Mouse (Mus musculus): Measurements from ENCODE around the gene Defb20. TPM values are rescaled to one million over a fixed set of nuclear protein-coding genes. Genes with fewer than 3 reads are reported as not detected.
"Not testable (repeated sequence)": the region's sequence is repeated elsewhere in the genome, so short reads cannot be mapped to it uniquely, and the experiment has no call there.

The Defb20 gene
- polyA plus RNA-seq (2014; fragmentation: Nextera tagmentation; extraction: Ambion mirVana), result not detected in 2 replicates

- Histone ChIP-seq H3K9ac (ENCODE audit: low read length) (no peak within 1 kb of the TSS), H3K36me3 (ENCODE audit: control insufficient read depth, insufficient read depth, low read length) (no peaks in the 10 kb centered on the region), H3K4me2 (ENCODE audit: low read length) (no peak within 1 kb of the TSS), H3K27ac (replicated peaks in 1 of 2; ENCODE audit: control insufficient read depth in 1 of 2, insufficient read depth in 1 of 2, low read depth in 2 of 2, low read length in 2 of 2) (no peak within 1 kb of the TSS), H3K4me3 (ENCODE audit: control insufficient read depth in 1 of 2, insufficient read depth in 1 of 2, low read depth in 1 of 2, low read length in 2 of 2) (no peak within 1 kb of the TSS), H3K27me3 (ENCODE audit: control insufficient read depth, insufficient read depth, low read length) (no peaks in the 10 kb centered on the region), H3K9me3 (ENCODE audit: control insufficient read depth, low read length) (no peaks in the 10 kb centered on the region), H3K4me1 (ENCODE audit: control insufficient read depth in 2 of 2, insufficient read depth in 2 of 2, low read length in 2 of 2) (no peaks in the 10 kb centered on the region)
- WGBS, result 60% methylated on average over 2 of the region's 2 CpGs
- ATAC-seq (ENCODE audit: insufficient number of reproducible peaks, insufficient read depth, low FRiP score, low read depth), result no peak
These were observed at the start of gene Defb20 for GRCm38 (mm10) chr2:152476763-152477162. Gene Defb20, plus strand, starts transcription at chr2:152477063.

GRCm38 (mm10) chr2:152427493-152427892, 49.4 kb upstream of the Defb20 start:
- Histone ChIP-seq H3K4me3 (ENCODE audit: control insufficient read depth in 1 of 2, insufficient read depth in 1 of 2, low read depth in 1 of 2, low read length in 2 of 2) (peak overlapping the region in 1 of 2 experiments; percentile 10; a peak in 1 of 4 replicates), H3K27ac (replicated peaks in 1 of 2; ENCODE audit: control insufficient read depth in 1 of 2, insufficient read depth in 1 of 2, low read depth in 2 of 2, low read length in 2 of 2) (no peak overlapping the region), H3K27me3 (ENCODE audit: control insufficient read depth, insufficient read depth, low read length) (no peaks in the 10 kb centered on the region), H3K9me3 (ENCODE audit: control insufficient read depth, low read length) (0 out of 2 replicates have a peak, but pooled peaks cover 4% of the 10 kb centered on the region), H3K4me2 (ENCODE audit: low read length) (peak overlapping the region; percentile 54), H3K36me3 (ENCODE audit: control insufficient read depth, insufficient read depth, low read length) (no peaks in the 10 kb centered on the region), H3K4me1 (ENCODE audit: control insufficient read depth in 2 of 2, insufficient read depth in 2 of 2, low read length in 2 of 2) (peaks cover 3 to 5% of the 10 kb centered on the region in 2 experiments; a peak in 1 of 4 replicates), H3K9ac (ENCODE audit: low read length) (peak overlapping the region; percentile 34; the same call in 1 of the 2 replicates)
- ATAC-seq (ENCODE audit: insufficient number of reproducible peaks, insufficient read depth, low FRiP score, low read depth), result no peak
- WGBS, result 8% methylated on average over 12 of the region's 12 CpGs

- H3K27me3 ChIP-seq (ENCODE audit: control insufficient read depth, insufficient read depth, low read length); H3K9me3 ChIP-seq (ENCODE audit: control insufficient read depth, low read length); ATAC-seq (ENCODE audit: insufficient number of reproducible peaks, insufficient read depth, low FRiP score, low read depth); H3K4me2 ChIP-seq (ENCODE audit: low read length); H3K36me3 ChIP-seq (ENCODE audit: control insufficient read depth, insufficient read depth, low read length); H3K9ac ChIP-seq (ENCODE audit: low read length); H3K4me1 ChIP-seq (ENCODE audit: control insufficient read depth in 2 of 2, insufficient read depth in 2 of 2, low read length in 2 of 2); H3K27ac ChIP-seq (replicated peaks in 1 of 2; ENCODE audit: control insufficient read depth in 1 of 2, insufficient read depth in 1 of 2, low read depth in 2 of 2, low read length in 2 of 2); H3K4me3 ChIP-seq (ENCODE audit: control insufficient read depth in 1 of 2, insufficient read depth in 1 of 2, low read depth in 1 of 2, low read length in 2 of 2): not testable (repeated sequence)
- 83% methylated on average over 2 of the region's 2 CpGs for WGBS
These were observed 48.4 kb upstream of the Defb20 start for GRCm38 (mm10) chr2:152428481-152428880.

GRCm38 (mm10) chr2:152436405-152436901, 40.4 kb upstream of the Defb20 start:
- Histone ChIP-seq H3K27ac (replicated peaks in 1 of 2; ENCODE audit: control insufficient read depth in 1 of 2, insufficient read depth in 1 of 2, low read depth in 2 of 2, low read length in 2 of 2) (peak overlapping the region; percentile 96 to 97), H3K4me1 (ENCODE audit: control insufficient read depth in 2 of 2, insufficient read depth in 2 of 2, low read length in 2 of 2) (peaks cover 13 to 21% of the 10 kb centered on the region in 2 experiments), H3K4me2 (ENCODE audit: low read length) (peak overlapping the region; percentile 69), H3K36me3 (ENCODE audit: control insufficient read depth, insufficient read depth, low read length) (no peaks in the 10 kb centered on the region), H3K9ac (ENCODE audit: low read length) (peak overlapping the region; percentile 71), H3K4me3 (ENCODE audit: control insufficient read depth in 1 of 2, insufficient read depth in 1 of 2, low read depth in 1 of 2, low read length in 2 of 2) (no peak overlapping the region), H3K27me3 (ENCODE audit: control insufficient read depth, insufficient read depth, low read length) (no peaks in the 10 kb centered on the region), H3K9me3 (ENCODE audit: control insufficient read depth, low read length) (no peaks in the 10 kb centered on the region)
- WGBS, result 21% methylated on average over 7 of the region's 7 CpGs
- ATAC-seq (ENCODE audit: insufficient number of reproducible peaks, insufficient read depth, low FRiP score, low read depth), result peak; percentile 55

GRCm38 (mm10) chr2:152436983-152437860, 39.6 kb upstream of the Defb20 start:
- WGBS, result 5% methylated on average over 23 of the region's 23 CpGs
- peak; percentile 54 for ATAC-seq (ENCODE audit: insufficient number of reproducible peaks, insufficient read depth, low FRiP score, low read depth)
- no peaks in the 10 kb centered on the region for H3K36me3 ChIP-seq (ENCODE audit: control insufficient read depth, insufficient read depth, low read length)
- peaks cover 13 to 21% of the 10 kb centered on the region in 2 experiments for H3K4me1 ChIP-seq (ENCODE audit: control insufficient read depth in 2 of 2, insufficient read depth in 2 of 2, low read length in 2 of 2)
- H3K9ac ChIP-seq (ENCODE audit: low read length), result peak overlapping the region; percentile 71
- peak overlapping the region; percentile 69 for H3K4me2 ChIP-seq (ENCODE audit: low read length)
- peak overlapping the region; percentile 96 to 97 for H3K27ac ChIP-seq (replicated peaks in 1 of 2; ENCODE audit: control insufficient read depth in 1 of 2, insufficient read depth in 1 of 2, low read depth in 2 of 2, low read length in 2 of 2)
- H3K4me3 ChIP-seq (ENCODE audit: control insufficient read depth in 1 of 2, insufficient read depth in 1 of 2, low read depth in 1 of 2, low read length in 2 of 2), result peak overlapping the region; percentile 24 to 31
- no peaks in the 10 kb centered on the region for H3K27me3 ChIP-seq (ENCODE audit: control insufficient read depth, insufficient read depth, low read length)
- no peaks in the 10 kb centered on the region for H3K9me3 ChIP-seq (ENCODE audit: control insufficient read depth, low read length)

- H3K4me1 ChIP-seq (ENCODE audit: control insufficient read depth in 2 of 2, insufficient read depth in 2 of 2, low read length in 2 of 2), result peaks cover 13 to 21% of the 10 kb centered on the region in 2 experiments
- no peak overlapping the region for H3K4me2 ChIP-seq (ENCODE audit: low read length)
- WGBS, result 75% methylated on average over 1 of the region's 1 CpGs
- H3K27ac ChIP-seq (replicated peaks in 1 of 2; ENCODE audit: control insufficient read depth in 1 of 2, insufficient read depth in 1 of 2, low read depth in 2 of 2, low read length in 2 of 2), result no peak overlapping the region
- ATAC-seq (ENCODE audit: insufficient number of reproducible peaks, insufficient read depth, low FRiP score, low read depth), result no peak
- H3K9me3 ChIP-seq (ENCODE audit: control insufficient read depth, low read length), result no peaks in the 10 kb centered on the region
- H3K4me3 ChIP-seq (ENCODE audit: control insufficient read depth in 1 of 2, insufficient read depth in 1 of 2, low read depth in 1 of 2, low read length in 2 of 2), result no peak overlapping the region
- no peaks in the 10 kb centered on the region for H3K27me3 ChIP-seq (ENCODE audit: control insufficient read depth, insufficient read depth, low read length)
- H3K9ac ChIP-seq (ENCODE audit: low read length), result no peak overlapping the region
- no peaks in the 10 kb centered on the region for H3K36me3 ChIP-seq (ENCODE audit: control insufficient read depth, insufficient read depth, low read length)
These were observed 37.9 kb upstream of the Defb20 start for GRCm38 (mm10) chr2:152438963-152439362.

- no peak overlapping the region for H3K4me3 ChIP-seq (ENCODE audit: control insufficient read depth in 1 of 2, insufficient read depth in 1 of 2, low read depth in 1 of 2, low read length in 2 of 2)
- H3K9me3 ChIP-seq (ENCODE audit: control insufficient read depth, low read length), result no peaks in the 10 kb centered on the region
- no peaks in the 10 kb centered on the region for H3K36me3 ChIP-seq (ENCODE audit: control insufficient read depth, insufficient read depth, low read length)
- no peaks in the 10 kb centered on the region for H3K27me3 ChIP-seq (ENCODE audit: control insufficient read depth, insufficient read depth, low read length)
- no peak for ATAC-seq (ENCODE audit: insufficient number of reproducible peaks, insufficient read depth, low FRiP score, low read depth)
- H3K4me2 ChIP-seq (ENCODE audit: low read length), result no peak overlapping the region
- H3K4me1 ChIP-seq (ENCODE audit: control insufficient read depth in 2 of 2, insufficient read depth in 2 of 2, low read length in 2 of 2), result peaks cover 13 to 24% of the 10 kb centered on the region in 2 experiments
- WGBS, result 85% methylated on average over 2 of the region's 2 CpGs
- H3K9ac ChIP-seq (ENCODE audit: low read length), result no peak overlapping the region
- no peak overlapping the region for H3K27ac ChIP-seq (replicated peaks in 1 of 2; ENCODE audit: control insufficient read depth in 1 of 2, insufficient read depth in 1 of 2, low read depth in 2 of 2, low read length in 2 of 2)
These were observed 37.0 kb upstream of the Defb20 start for GRCm38 (mm10) chr2:152439833-152440232.

Data from heart, embryonic 14.5 days (tissue).